Mouse (Mus musculus) mature B cell (primary cell): ENCODE results near the gene Ipo7.

ENCODE experiments used
- in situ Hi-C: fragments of 300-500 bp; cut with MboI; formaldehyde crosslinking; loops from 2 replicates; pipeline ENCODE4 v1.14.3; 2019

Gene Ipo7

GRCm38 (mm10) chr7:110100854-110101253 lies 82.8 kb downstream of the Ipo7 start:
- in situ Hi-C loops, result no loop called here

GRCm38 (mm10) chr7:110101266-110101665 lies 83.2 kb downstream of the Ipo7 start:
- in situ Hi-C loops, result no loop called here

- in situ Hi-C loops, result no loop called here
Observed at GRCm38 (mm10) chr7:110105041-110105440, 87.0 kb downstream of the Ipo7 start.
